Mouse (Mus musculus): ENCODE data around the gene Gm19668. TPM values are rescaled to one million over a fixed set of nuclear protein-coding genes. Genes with fewer than 3 reads are reported as not detected.
"Not testable (repeated sequence)": the region's sequence is repeated elsewhere in the genome, so short reads cannot be mapped to it uniquely, and the experiment has no call there.

Gene Gm19668
- polyA plus RNA-seq, 1 experiment from 2014 or later: not detected

DNA sequence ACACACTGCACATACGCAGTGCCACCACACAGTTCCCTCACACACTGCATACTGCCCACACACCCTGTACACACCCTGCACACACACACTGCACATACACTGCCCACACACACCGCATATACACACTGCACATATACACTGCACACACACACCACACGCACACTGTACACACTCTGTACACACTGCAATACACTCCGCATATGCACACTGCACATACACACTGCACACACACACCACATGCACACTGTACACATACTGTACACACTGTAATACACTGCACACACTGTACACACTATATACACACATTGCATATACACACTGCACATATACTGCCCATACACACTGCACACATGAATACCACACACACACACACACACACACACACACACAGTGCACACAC lies 19.6 kb upstream of the Gm19668 start:
- no peak; the same call in 1 of the 2 replicates for ATAC-seq (ENCODE audit: insufficient number of reproducible peaks, insufficient read depth, low FRiP score, low read depth)
- H3K4me1 ChIP-seq (ENCODE audit: control insufficient read depth in 2 of 2, insufficient read depth in 2 of 2, low read length in 2 of 2): no peaks in the 10 kb centered on the region

DNA sequence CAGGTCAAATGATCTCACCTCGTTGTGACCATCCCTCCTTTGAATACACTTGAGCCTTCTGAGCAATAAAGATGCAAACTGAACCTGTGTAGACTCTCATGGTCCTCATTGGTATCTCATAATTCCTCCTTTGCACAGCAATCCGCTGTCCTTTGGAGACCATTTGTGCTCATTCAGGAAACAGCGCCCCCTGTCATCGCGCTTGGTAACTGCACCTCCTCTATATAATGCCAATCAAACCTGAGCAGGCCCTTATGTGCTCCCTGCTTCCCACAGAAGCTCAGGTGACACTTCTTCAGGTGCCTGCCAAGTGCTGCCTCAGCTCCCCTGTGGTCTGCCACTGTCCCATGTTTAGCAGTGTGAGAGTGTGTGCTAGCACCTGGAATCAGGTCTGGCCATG lies 16.6 kb upstream of the Gm19668 start:
- H3K4me1 ChIP-seq (ENCODE audit: control insufficient read depth in 2 of 2, insufficient read depth in 2 of 2, low read length in 2 of 2): no peaks in the 10 kb centered on the region
- no peaks in the 10 kb centered on the region for H3K36me3 ChIP-seq (ENCODE audit: control insufficient read depth, insufficient read depth, low read length)
- H3K4me3 ChIP-seq (ENCODE audit: control insufficient read depth in 1 of 2, insufficient read depth in 1 of 2, low read depth in 1 of 2, low read length in 2 of 2): no peak overlapping the region
- no peak overlapping the region for H3K9ac ChIP-seq (ENCODE audit: low read length)
- H3K27ac ChIP-seq (replicated peaks in 1 of 2; ENCODE audit: control insufficient read depth in 1 of 2, insufficient read depth in 1 of 2, low read depth in 2 of 2, low read length in 2 of 2): no peak overlapping the region
- WGBS: 31% methylated on average over 5 of the region's 5 CpGs
- H3K9me3 ChIP-seq (ENCODE audit: control insufficient read depth, low read length): no peaks in the 10 kb centered on the region
- H3K27me3 ChIP-seq (ENCODE audit: control insufficient read depth, insufficient read depth, low read length): no peaks in the 10 kb centered on the region
- H3K4me2 ChIP-seq (ENCODE audit: low read length): no peak overlapping the region
- no peak for ATAC-seq (ENCODE audit: insufficient number of reproducible peaks, insufficient read depth, low FRiP score, low read depth)

More for the DNA sequence above, 19.6 kb upstream of the Gm19668 start:
- Histone ChIP-seq H3K27ac (replicated peaks in 1 of 2; ENCODE audit: control insufficient read depth in 1 of 2, insufficient read depth in 1 of 2, low read depth in 2 of 2, low read length in 2 of 2) (no peak overlapping the region), H3K9ac (ENCODE audit: low read length) (no peak overlapping the region), H3K4me3 (ENCODE audit: control insufficient read depth in 1 of 2, insufficient read depth in 1 of 2, low read depth in 1 of 2, low read length in 2 of 2) (no peak overlapping the region), H3K9me3 (ENCODE audit: control insufficient read depth, low read length) (no peaks in the 10 kb centered on the region), H3K36me3 (ENCODE audit: control insufficient read depth, insufficient read depth, low read length) (no peaks in the 10 kb centered on the region), H3K27me3 (ENCODE audit: control insufficient read depth, insufficient read depth, low read length) (no peaks in the 10 kb centered on the region), H3K4me2 (ENCODE audit: low read length) (no peak overlapping the region)
- WGBS: 91% methylated on average over 4 of the region's 4 CpGs

DNA sequence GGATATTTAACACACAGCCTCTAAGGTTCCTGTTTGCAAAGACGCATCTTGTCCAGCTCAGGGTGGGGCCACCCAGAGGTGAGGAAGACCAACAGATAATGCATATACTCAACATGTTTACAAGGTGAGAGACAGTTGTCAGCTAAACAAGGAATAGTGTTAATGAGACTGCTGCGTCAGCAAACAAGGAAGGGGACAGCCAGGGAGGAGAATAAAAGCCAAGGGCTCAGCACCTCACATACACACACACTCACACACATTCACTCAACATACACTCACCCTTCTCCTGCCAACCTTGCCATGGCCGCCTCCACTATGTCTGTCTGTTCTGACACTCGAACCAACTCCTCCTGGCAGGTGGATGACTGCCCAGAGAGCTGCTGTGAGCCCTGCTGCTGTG lies 15.4 kb upstream of the Gm19668 start, which contains the start of gene Gm2696:
Gene Gm2696, plus strand, starts transcription at position 301 of the 400 bp plus-strand sequence.
- Histone ChIP-seq H3K4me2 (ENCODE audit: low read length) (no peak within 1 kb of the TSS), H3K4me1 (ENCODE audit: control insufficient read depth in 2 of 2, insufficient read depth in 2 of 2, low read length in 2 of 2) (no peaks in the 10 kb centered on the region), H3K9me3 (ENCODE audit: control insufficient read depth, low read length) (0 out of 2 replicates have a peak, but pooled peaks cover 3% of the 10 kb centered on the region), H3K27ac (replicated peaks in 1 of 2; ENCODE audit: control insufficient read depth in 1 of 2, insufficient read depth in 1 of 2, low read depth in 2 of 2, low read length in 2 of 2) (no peak within 1 kb of the TSS), H3K9ac (ENCODE audit: low read length) (no peak within 1 kb of the TSS), H3K27me3 (ENCODE audit: control insufficient read depth, insufficient read depth, low read length) (no peaks in the 10 kb centered on the region), H3K36me3 (ENCODE audit: control insufficient read depth, insufficient read depth, low read length) (no peaks in the 10 kb centered on the region), H3K4me3 (ENCODE audit: control insufficient read depth in 1 of 2, insufficient read depth in 1 of 2, low read depth in 1 of 2, low read length in 2 of 2) (no peak within 1 kb of the TSS)
- WGBS: 35% methylated on average over 4 of the region's 4 CpGs
- ATAC-seq (ENCODE audit: insufficient number of reproducible peaks, insufficient read depth, low FRiP score, low read depth): no peak

GRCm38 (mm10) chr10:77811743-77812142 lies 12.8 kb upstream of the Gm19668 start, which contains the start of gene Gm9507:
TSS of gene Gm9507 (minus strand) at chr10:77811843.
- Histone ChIP-seq H3K27ac (replicated peaks in 1 of 2; ENCODE audit: control insufficient read depth in 1 of 2, insufficient read depth in 1 of 2, low read depth in 2 of 2, low read length in 2 of 2) (no peak within 1 kb of the TSS), H3K36me3 (ENCODE audit: control insufficient read depth, insufficient read depth, low read length) (no peaks in the 10 kb centered on the region), H3K4me3 (ENCODE audit: control insufficient read depth in 1 of 2, insufficient read depth in 1 of 2, low read depth in 1 of 2, low read length in 2 of 2) (no peak within 1 kb of the TSS), H3K9me3 (ENCODE audit: control insufficient read depth, low read length) (0 out of 2 replicates have a peak, but pooled peaks cover 3% of the 10 kb centered on the region), H3K9ac (ENCODE audit: low read length) (no peak within 1 kb of the TSS), H3K27me3 (ENCODE audit: control insufficient read depth, insufficient read depth, low read length) (no peaks in the 10 kb centered on the region), H3K4me2 (ENCODE audit: low read length) (no peak within 1 kb of the TSS), H3K4me1 (ENCODE audit: control insufficient read depth in 2 of 2, insufficient read depth in 2 of 2, low read length in 2 of 2) (no peaks in the 10 kb centered on the region)
- WGBS: 66% methylated on average over 5 of the region's 5 CpGs
- ATAC-seq (ENCODE audit: insufficient number of reproducible peaks, insufficient read depth, low FRiP score, low read depth): no peak

GRCm38 (mm10) chr10:77804095-77804494 lies 5.2 kb upstream of the Gm19668 start:
- Histone ChIP-seq H3K4me1 (ENCODE audit: control insufficient read depth in 2 of 2, insufficient read depth in 2 of 2, low read length in 2 of 2) (peaks cover 0 to 3% of the 10 kb centered on the region in 2 experiments; a peak in 1 of 4 replicates), H3K9me3 (ENCODE audit: control insufficient read depth, low read length) (no peaks in the 10 kb centered on the region), H3K27ac (replicated peaks in 1 of 2; ENCODE audit: control insufficient read depth in 1 of 2, insufficient read depth in 1 of 2, low read depth in 2 of 2, low read length in 2 of 2) (no peak overlapping the region), H3K9ac (ENCODE audit: low read length) (no peak overlapping the region), H3K36me3 (ENCODE audit: control insufficient read depth, insufficient read depth, low read length) (no peaks in the 10 kb centered on the region), H3K4me3 (ENCODE audit: control insufficient read depth in 1 of 2, insufficient read depth in 1 of 2, low read depth in 1 of 2, low read length in 2 of 2) (no peak overlapping the region), H3K4me2 (ENCODE audit: low read length) (no peak overlapping the region), H3K27me3 (ENCODE audit: control insufficient read depth, insufficient read depth, low read length) (no peaks in the 10 kb centered on the region)
- 60% methylated on average over 3 of the region's 3 CpGs for WGBS
- no peak for ATAC-seq (ENCODE audit: insufficient number of reproducible peaks, insufficient read depth, low FRiP score, low read depth)

- H3K4me3 ChIP-seq (ENCODE audit: control insufficient read depth in 1 of 2, insufficient read depth in 1 of 2, low read depth in 1 of 2, low read length in 2 of 2); ATAC-seq (ENCODE audit: insufficient number of reproducible peaks, insufficient read depth, low FRiP score, low read depth); H3K36me3 ChIP-seq (ENCODE audit: control insufficient read depth, insufficient read depth, low read length); H3K9me3 ChIP-seq (ENCODE audit: control insufficient read depth, low read length); H3K9ac ChIP-seq (ENCODE audit: low read length); H3K27me3 ChIP-seq (ENCODE audit: control insufficient read depth, insufficient read depth, low read length); H3K4me2 ChIP-seq (ENCODE audit: low read length): not testable (repeated sequence)
- Histone ChIP-seq H3K4me1 (ENCODE audit: control insufficient read depth in 2 of 2, insufficient read depth in 2 of 2, low read length in 2 of 2) (peaks cover 7 to 13% of the 10 kb centered on the region in 2 experiments; a peak in 2 of 4 replicates), H3K27ac (replicated peaks in 1 of 2; ENCODE audit: control insufficient read depth in 1 of 2, insufficient read depth in 1 of 2, low read depth in 2 of 2, low read length in 2 of 2) (peak overlapping the region in 1 of 2 experiments; percentile 28; a peak in 1 of 4 replicates)
- 34% methylated on average over 3 of the region's 3 CpGs for whole genome bisulfite sequencing
Observed at GRCm38 (mm10) chr10:77798164-77798920, 591 bp downstream of the Gm19668 start.

DNA sequence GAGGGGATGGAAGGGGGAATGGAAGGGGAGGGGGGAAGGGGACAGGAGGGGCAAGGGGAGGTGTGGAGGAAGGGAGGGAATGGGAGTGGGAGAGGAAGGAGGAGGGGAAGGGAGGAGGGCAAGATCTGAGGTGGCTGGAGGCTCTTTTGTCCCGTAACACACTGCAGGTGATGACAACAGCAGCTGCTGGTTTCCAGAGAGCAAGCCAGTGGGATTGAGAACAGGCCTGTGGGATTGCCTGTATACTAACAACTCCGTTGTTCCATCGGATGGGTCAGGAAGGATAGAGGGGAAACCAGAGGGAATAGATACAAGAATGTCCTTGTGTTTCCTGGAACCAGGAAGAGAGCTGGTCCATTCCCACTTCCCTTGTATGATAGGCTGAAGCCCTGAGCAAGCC lies 1.3 kb downstream of the Gm19668 start:
- no peaks in the 10 kb centered on the region for H3K27me3 ChIP-seq (ENCODE audit: control insufficient read depth, insufficient read depth, low read length)
- no peaks in the 10 kb centered on the region for H3K9me3 ChIP-seq (ENCODE audit: control insufficient read depth, low read length)
- H3K4me3 ChIP-seq (ENCODE audit: control insufficient read depth in 1 of 2, insufficient read depth in 1 of 2, low read depth in 1 of 2, low read length in 2 of 2): no peak overlapping the region
- H3K4me2 ChIP-seq (ENCODE audit: low read length): no peak overlapping the region
- peaks cover 7 to 13% of the 10 kb centered on the region in 2 experiments; a peak in 2 of 4 replicates for H3K4me1 ChIP-seq (ENCODE audit: control insufficient read depth in 2 of 2, insufficient read depth in 2 of 2, low read length in 2 of 2)
- ATAC-seq (ENCODE audit: insufficient number of reproducible peaks, insufficient read depth, low FRiP score, low read depth): no peak; the same call in 1 of the 2 replicates
- no peaks in the 10 kb centered on the region for H3K36me3 ChIP-seq (ENCODE audit: control insufficient read depth, insufficient read depth, low read length)
- H3K27ac ChIP-seq (replicated peaks in 1 of 2; ENCODE audit: control insufficient read depth in 1 of 2, insufficient read depth in 1 of 2, low read depth in 2 of 2, low read length in 2 of 2): peak overlapping the region in 1 of 2 experiments; percentile 28; a peak in 1 of 4 replicates
- no peak overlapping the region for H3K9ac ChIP-seq (ENCODE audit: low read length)
- 5% methylated on average over 3 of the region's 3 CpGs for WGBS
